Mouse (Mus musculus) hindbrain, embryonic 14.5 days (tissue): ENCODE results near the gene Fam193a. TPM values are rescaled to one million over a fixed set of nuclear protein-coding genes. Genes with fewer than 3 reads are reported as not detected.

Source experiments
- ATAC-seq: fragments of 200-750 bp; cut with Nextera tagmentation; 2 replicates; pipeline ENCODE4 v1.8.0; 2017; ENCODE audit warnings: moderate number of reproducible peaks, mild to moderate bottlenecking, moderate TSS enrichment, moderate library complexity; ENCODE audit not compliant: low FRiP score
- DNase-seq: peaks from one replicate; pipeline ENCODE4 v3.0.0-alpha.2; 2015; ENCODE audit warnings: low spot score
- H3K27ac ChIP-seq: fragments of 300-500 bp; sonication (generic); 2 replicates; pipeline ENCODE4 v1.5.1; 2014; ENCODE audit warnings: mild to moderate bottlenecking, moderate library complexity
- H3K27me3 ChIP-seq: fragments of 300-500 bp; sonication (generic); 2 replicates; pipeline ENCODE4 v1.6.1; 2014; ENCODE audit warnings: mild to moderate bottlenecking, low read length, mixed read lengths; ENCODE audit not compliant: control insufficient read depth, insufficient read depth
- H3K36me3 ChIP-seq: fragments of 300-500 bp; sonication (generic); replicated peaks from 2 replicates; pipeline ENCODE4 v1.6.1; 2014; ENCODE audit not compliant: control insufficient read depth, insufficient read depth
- H3K4me1 ChIP-seq: fragments of 300-500 bp; sonication (generic); replicated peaks from 2 replicates; pipeline ENCODE4 v1.6.1; 2014; ENCODE audit warnings: antibody characterized with exemption, low read length, mixed read lengths; ENCODE audit not compliant: control insufficient read depth, insufficient read depth
- H3K4me2 ChIP-seq: fragments of 300-500 bp; sonication (generic); replicated peaks from 2 replicates; pipeline ENCODE4 v1.6.1; 2014; ENCODE audit warnings: mild to moderate bottlenecking, moderate library complexity
- H3K4me3 ChIP-seq: fragments of 300-500 bp; sonication (generic); replicated peaks from 2 replicates; pipeline ENCODE4 v1.5.1; 2014; ENCODE audit warnings: mild to moderate bottlenecking, low read length
- H3K9ac ChIP-seq: fragments of 300-500 bp; sonication (generic); 2 replicates; pipeline ENCODE4 v1.6.1; 2014
- H3K9me3 ChIP-seq: fragments of 300-500 bp; sonication (generic); 2 replicates; pipeline ENCODE4 v1.6.1; 2016; ENCODE audit warnings: low read length; ENCODE audit not compliant: control insufficient read depth
- WGBS: fragments of 180-500 bp; shearing (Covaris S2); extraction: QIAGEN DNeasy Blood & Tissue Kit; methylation state at CpG from one replicate; pipeline ENCODE4 v1.1.7; 2014; 5-methylcytosine and 5-hydroxymethylcytosine counted together
- polyA plus RNA-seq: library from polyadenylated mRNA; unstranded; fragments of >200 nt; fragmentation: Nextera tagmentation; extraction: Ambion mirVana; gene quantifications from 2 replicates; pipeline ENCODE4 v1.2.1, GENCODE M21; 2014

The Fam193a gene
- polyA plus RNA-seq, 1 experiment from 2014 or later, result 18.0 TPM

DNA sequence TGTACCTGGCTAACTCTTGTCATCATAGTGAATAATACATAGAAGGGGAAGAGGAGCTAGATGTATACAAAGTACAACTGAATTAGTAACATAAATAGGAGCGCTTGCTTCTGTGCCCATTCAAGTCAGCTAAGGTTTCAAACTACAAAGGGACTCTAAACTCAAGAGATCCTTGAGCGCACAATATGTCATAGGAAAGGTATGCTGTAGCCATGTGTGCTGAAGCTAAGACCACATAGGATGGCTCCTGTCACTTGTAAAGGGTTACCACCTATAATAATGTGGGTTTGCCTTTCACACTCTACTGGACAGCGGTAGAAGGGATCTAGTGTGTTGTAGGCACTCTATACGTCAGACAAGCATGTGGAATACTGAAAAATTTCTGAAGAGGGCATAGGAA, 68.3 kb downstream of the Fam193a start:
- Histone ChIP-seq H3K9ac (no peak overlapping the region), H3K36me3 (peaks cover 97% of the 10 kb centered on the region), H3K27ac (no peak overlapping the region), H3K4me2 (no peak overlapping the region), H3K4me3 (no peak overlapping the region), H3K9me3 (no peaks in the 10 kb centered on the region), H3K27me3 (no peaks in the 10 kb centered on the region), H3K4me1 (no peaks in the 10 kb centered on the region)
- no peak for ATAC-seq
- no peak for DNase-seq
- WGBS, result 95% methylated on average over 4 of the region's 4 CpGs

DNA sequence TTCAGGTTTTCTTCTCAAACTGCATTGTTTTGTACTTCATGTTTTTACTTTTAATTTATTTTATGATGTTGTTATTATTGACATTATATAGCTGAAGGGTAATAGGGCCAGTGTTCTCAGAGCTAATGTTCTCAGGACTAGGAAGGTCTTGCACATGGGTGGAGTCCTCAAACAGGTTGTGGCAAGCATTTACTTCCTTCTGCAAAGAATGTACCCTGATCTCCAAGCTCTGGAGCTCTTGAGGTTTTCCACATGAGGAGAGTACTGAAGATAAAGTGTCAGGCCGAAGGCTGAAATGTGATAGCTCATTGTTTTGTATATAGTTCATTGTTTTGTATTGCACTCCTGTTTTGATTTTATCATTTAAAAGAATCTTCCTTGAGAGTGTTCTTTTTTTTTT, 68.9 kb downstream of the Fam193a start:
- H3K4me1 ChIP-seq, result no peaks in the 10 kb centered on the region
- DNase-seq, result no peak
- no peak overlapping the region for H3K27ac ChIP-seq
- H3K4me2 ChIP-seq, result no peak overlapping the region
- no peak overlapping the region for H3K4me3 ChIP-seq
- H3K9me3 ChIP-seq, result no peaks in the 10 kb centered on the region
- ATAC-seq, result no peak
- H3K27me3 ChIP-seq, result no peaks in the 10 kb centered on the region
- WGBS, result 97% methylated on average over 1 of the region's 1 CpGs
- H3K9ac ChIP-seq, result no peak overlapping the region
- peaks cover 97% of the 10 kb centered on the region for H3K36me3 ChIP-seq

DNA sequence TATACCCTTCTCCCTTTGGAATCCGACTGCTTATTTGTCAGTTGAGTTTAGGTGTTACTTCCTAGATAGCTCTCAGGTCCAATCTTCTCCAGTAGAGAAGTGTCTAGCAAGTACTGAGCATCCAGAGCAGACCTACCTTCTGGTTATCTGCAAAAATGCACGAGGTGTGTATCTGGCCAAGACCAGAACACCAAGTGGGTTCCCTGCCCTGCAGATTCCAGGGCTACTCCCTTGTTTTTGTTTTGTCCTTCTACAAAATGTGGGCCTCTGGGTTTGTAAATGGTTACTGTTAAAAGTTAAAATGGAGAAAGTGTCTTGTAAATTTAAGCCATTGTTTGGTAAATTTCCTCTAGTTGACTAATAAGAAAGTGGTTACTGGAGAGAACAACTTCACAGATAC, 70.0 kb downstream of the Fam193a start:
- H3K4me2 ChIP-seq, result no peak overlapping the region
- H3K27ac ChIP-seq, result no peak overlapping the region
- peaks cover 98% of the 10 kb centered on the region for H3K36me3 ChIP-seq
- H3K27me3 ChIP-seq, result no peaks in the 10 kb centered on the region
- H3K4me3 ChIP-seq, result no peak overlapping the region
- no peak overlapping the region for H3K9ac ChIP-seq
- 100% methylated on average over 2 of the region's 2 CpGs for WGBS
- no peak for DNase-seq
- no peaks in the 10 kb centered on the region for H3K4me1 ChIP-seq
- ATAC-seq, result no peak
- H3K9me3 ChIP-seq, result no peaks in the 10 kb centered on the region

DNA sequence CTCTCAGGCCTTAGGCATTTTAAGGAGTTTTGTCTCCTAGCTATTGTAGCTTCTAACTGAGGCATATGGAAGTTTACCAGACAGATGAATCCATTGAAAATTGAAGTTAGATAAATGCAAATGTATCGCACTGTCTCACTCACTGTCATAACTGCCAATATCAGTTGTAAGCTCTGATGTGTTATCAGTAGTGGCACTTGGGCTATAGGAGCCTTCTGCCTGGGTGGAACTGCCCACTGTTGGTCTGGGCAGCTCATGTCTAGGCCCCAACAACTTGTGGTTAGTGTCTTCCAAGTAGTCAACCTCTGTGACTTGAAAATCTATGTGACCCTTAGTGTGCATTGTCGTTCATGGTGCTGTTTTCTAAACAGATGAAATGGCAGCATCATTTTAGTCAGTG, 72.1 kb downstream of the Fam193a start:
- Histone ChIP-seq H3K27ac (no peak overlapping the region), H3K4me3 (no peak overlapping the region), H3K9me3 (no peaks in the 10 kb centered on the region), H3K27me3 (no peaks in the 10 kb centered on the region), H3K36me3 (peaks cover 98% of the 10 kb centered on the region), H3K4me1 (no peaks in the 10 kb centered on the region), H3K9ac (no peak overlapping the region), H3K4me2 (no peak overlapping the region)
- WGBS, result 94% methylated on average over 2 of the region's 2 CpGs
- ATAC-seq (no peak), DNase-seq (no peak)

DNA sequence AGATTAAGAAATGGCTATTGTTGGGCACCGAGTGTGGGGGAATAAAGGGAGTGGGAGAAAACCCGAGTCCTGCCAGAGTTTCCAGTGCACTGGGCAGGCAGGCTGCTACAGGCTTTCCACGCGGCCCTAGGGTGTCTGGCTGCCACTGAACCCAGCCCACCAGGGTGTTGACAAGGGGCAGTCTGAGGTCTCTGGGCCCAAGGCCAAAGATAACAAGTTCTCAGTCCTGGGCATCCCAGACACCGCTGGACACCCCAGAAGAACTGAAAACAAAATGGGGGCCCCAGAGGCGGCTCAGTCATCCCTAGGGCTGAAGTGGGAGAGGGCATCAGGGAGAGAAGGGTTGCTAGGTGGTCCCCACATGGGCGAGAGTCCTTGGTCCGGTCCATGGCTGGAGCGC, 76.5 kb downstream of the Fam193a start:
- H3K36me3 ChIP-seq, result peaks cover 82% of the 10 kb centered on the region
- no peaks in the 10 kb centered on the region for H3K9me3 ChIP-seq
- no peaks in the 10 kb centered on the region for H3K4me1 ChIP-seq
- H3K27ac ChIP-seq, result no peak overlapping the region
- H3K9ac ChIP-seq, result no peak overlapping the region
- H3K4me2 ChIP-seq, result no peak overlapping the region
- DNase-seq (no peak), ATAC-seq (no peak)
- no peak overlapping the region for H3K4me3 ChIP-seq
- 85% methylated on average over 9 of the region's 9 CpGs for WGBS
- no peaks in the 10 kb centered on the region for H3K27me3 ChIP-seq

DNA sequence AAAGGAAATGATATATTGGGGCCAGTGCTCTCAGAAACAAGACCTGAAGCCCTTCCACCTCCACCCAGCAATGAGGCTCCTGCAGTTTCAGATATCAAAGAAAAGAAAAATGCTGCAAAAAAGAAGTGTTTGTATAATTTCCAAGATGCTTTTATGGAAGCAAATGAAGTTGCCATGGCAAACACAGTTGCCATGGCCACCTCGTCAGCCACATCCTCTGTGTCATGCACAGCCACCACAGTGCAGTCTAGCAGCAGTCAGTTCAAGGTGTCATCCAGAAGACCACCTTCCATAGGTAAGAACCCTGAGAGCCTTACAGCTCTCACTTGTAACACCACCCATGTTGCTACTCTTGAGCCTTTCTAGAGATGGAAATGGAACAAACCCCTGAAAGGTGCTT, 89.3 kb downstream of the Fam193a start:
- DNase-seq (no peak), ATAC-seq (no peak)
- Histone ChIP-seq H3K9me3 (no peaks in the 10 kb centered on the region), H3K27ac (no peak overlapping the region), H3K4me2 (no peak overlapping the region), H3K36me3 (peaks cover 86% of the 10 kb centered on the region), H3K27me3 (no peaks in the 10 kb centered on the region), H3K9ac (no peak overlapping the region), H3K4me3 (no peak overlapping the region), H3K4me1 (no peaks in the 10 kb centered on the region)
- 77% methylated on average over 1 of the region's 1 CpGs for WGBS

DNA sequence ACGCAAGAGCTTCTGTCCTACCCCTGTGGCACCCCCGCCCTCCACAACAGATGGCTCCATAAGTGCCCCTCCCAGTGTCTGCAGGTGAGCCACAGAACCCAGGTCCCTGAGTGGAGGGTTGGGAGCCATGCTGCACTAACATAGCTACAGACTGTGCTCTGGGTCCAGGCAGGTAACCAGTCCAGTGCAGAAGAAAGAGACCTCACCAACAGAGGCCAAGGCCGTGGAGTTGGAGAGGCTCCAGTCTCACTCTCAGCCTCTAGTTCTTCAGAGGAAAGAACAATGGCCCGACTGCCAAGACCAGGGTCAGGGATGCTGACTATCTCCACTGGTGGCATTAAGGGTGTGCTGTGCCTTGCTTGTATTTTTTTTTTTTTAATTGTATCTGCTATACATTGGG, 91.6 kb downstream of the Fam193a start:
- WGBS, result 98% methylated on average over 4 of the region's 4 CpGs
- H3K27ac ChIP-seq, result no peak overlapping the region
- H3K27me3 ChIP-seq, result no peaks in the 10 kb centered on the region
- ATAC-seq, result no peak
- H3K4me2 ChIP-seq, result no peak overlapping the region
- H3K9me3 ChIP-seq, result no peaks in the 10 kb centered on the region
- H3K36me3 ChIP-seq, result peaks cover 93% of the 10 kb centered on the region
- H3K4me3 ChIP-seq, result no peak overlapping the region
- no peak overlapping the region for H3K9ac ChIP-seq
- no peak for DNase-seq
- H3K4me1 ChIP-seq, result no peaks in the 10 kb centered on the region

DNA sequence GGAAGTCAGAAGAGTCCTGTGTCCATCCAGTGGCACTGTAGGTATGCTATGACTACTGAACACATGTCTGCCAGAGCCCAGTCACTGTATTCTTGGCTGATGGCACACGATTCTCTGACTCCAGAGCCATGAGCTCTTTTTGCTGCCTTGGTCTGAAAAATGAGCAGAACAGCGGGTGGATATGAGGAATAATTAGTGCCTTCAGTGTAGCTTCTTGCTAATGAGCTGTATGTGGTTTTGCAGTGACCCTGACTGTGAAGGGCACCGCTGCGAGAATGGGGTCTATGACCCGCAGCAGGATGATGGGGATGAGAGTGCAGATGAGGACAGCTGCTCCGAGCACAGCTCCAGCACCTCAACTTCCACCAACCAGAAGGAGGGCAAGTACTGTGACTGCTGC, 92.1 kb downstream of the Fam193a start:
- H3K27me3 ChIP-seq, result no peaks in the 10 kb centered on the region
- H3K4me1 ChIP-seq, result no peaks in the 10 kb centered on the region
- no peak overlapping the region for H3K9ac ChIP-seq
- no peak overlapping the region for H3K27ac ChIP-seq
- no peak overlapping the region for H3K4me2 ChIP-seq
- no peak overlapping the region for H3K4me3 ChIP-seq
- H3K36me3 ChIP-seq, result peaks cover 94% of the 10 kb centered on the region
- H3K9me3 ChIP-seq, result no peaks in the 10 kb centered on the region
- 87% methylated on average over 6 of the region's 6 CpGs for WGBS
- DNase-seq (no peak), ATAC-seq (no peak)

DNA sequence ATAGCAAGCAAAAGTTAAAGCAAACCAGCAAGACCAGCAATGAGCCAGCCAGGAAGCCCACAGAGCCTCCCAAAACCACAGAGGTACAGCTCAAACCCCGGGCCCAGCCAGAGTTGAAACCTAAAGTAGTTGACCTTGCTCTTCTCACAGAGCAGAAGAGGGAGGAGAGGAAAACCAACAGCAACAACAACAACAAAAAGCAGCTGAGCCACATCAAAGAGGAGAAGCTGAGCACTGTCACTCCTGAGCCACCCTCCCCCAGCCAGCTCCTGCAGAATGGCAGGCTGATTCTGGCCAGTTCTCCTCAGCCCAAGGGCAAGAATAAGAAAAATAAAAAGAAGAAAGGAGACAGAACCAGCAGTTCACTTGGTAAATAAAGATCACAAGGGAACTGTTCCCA, 96.3 kb downstream of the Fam193a start:
- H3K36me3 ChIP-seq, result peaks cover 81% of the 10 kb centered on the region

DNA sequence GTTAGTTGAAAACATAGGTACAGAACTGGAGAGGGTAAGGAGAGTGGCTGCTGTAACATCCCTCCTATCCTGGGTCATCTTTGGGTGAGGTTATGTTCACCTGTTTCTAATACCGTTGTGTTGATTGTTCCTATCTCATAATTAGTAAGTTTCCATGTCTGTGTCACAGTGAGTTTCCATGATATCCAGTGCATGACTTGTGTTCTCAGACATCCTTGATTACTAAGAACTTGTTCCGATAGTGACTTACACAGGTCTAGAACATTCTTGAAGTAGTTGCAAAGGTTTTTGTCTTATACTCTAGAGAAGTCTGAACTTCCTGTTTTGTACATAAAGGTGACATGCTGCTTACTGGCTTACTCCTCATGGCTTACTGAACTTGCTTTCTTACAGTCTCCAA, 96.9 kb downstream of the Fam193a start:
- H3K9ac ChIP-seq, result no peak overlapping the region
- WGBS, result 95% methylated on average over 2 of the region's 2 CpGs
- H3K4me1 ChIP-seq, result no peaks in the 10 kb centered on the region
- no peak overlapping the region for H3K4me2 ChIP-seq
- no peaks in the 10 kb centered on the region for H3K9me3 ChIP-seq
- H3K36me3 ChIP-seq, result peaks cover 78% of the 10 kb centered on the region
- H3K27ac ChIP-seq, result no peak overlapping the region
- no peak for ATAC-seq
- no peak for DNase-seq
- no peaks in the 10 kb centered on the region for H3K27me3 ChIP-seq
- H3K4me3 ChIP-seq, result no peak overlapping the region

More for the DNA sequence above, 96.3 kb downstream of the Fam193a start:
- Histone ChIP-seq H3K9me3 (no peaks in the 10 kb centered on the region), H3K27me3 (no peaks in the 10 kb centered on the region), H3K27ac (no peak overlapping the region), H3K4me2 (no peak overlapping the region), H3K4me3 (no peak overlapping the region), H3K4me1 (no peaks in the 10 kb centered on the region), H3K9ac (no peak overlapping the region)
- no peak for ATAC-seq
- no peak for DNase-seq
- WGBS, result 93% methylated on average over 1 of the region's 1 CpGs
